In the genomic region with DNA sequence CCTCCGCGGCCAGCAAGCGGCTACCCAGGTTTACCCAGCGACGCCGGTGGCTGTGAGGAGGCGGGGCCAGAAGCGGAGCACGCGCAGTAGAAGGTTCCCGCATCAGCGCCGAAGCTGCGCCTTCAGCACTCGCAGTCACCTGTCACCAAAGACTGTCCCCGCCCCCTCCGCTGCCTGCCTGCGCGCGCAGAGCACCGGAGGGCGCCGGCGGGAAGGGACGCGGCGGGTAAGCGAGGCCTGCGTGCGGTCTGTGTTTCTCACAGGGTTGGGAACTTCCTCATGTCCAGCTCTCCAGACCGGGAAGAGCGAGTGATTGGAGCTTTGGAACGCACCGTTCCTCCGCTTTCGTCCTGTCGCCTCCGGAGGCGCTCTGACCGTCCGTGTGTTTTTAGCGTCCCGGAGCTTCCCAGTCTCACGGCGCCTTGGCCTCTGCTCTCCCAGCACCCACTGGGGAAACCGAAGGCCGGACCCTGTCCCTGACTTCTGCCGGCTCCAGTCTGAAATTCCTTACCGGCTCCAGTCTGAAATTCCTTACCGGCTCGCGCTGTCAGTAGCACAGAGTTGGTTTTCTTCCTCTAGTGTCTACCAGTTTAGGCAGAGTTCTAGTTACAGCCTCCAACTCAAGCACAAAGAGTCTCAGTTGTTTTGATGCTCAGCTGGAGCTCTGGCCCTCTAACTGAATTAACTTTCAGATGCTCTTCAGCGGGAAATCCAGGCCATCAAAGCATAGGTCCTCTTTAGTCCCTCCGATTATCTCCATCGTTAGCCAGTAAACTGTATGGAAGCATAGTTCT, we compare ENCODE assay signal across 1 mouse cellular context.
A peak's percentile ranks its signal among the peaks of the same experiment; 100 is the strongest.
TF ChIP-seq lines count a peak whose summit lies in the region.

TSS of gene Ipp (plus strand) at position 125 of the 794 bp plus-strand sequence.

TF ChIP-seq in CH12.LX, 34 proteins besides CTCF, POLR2A, EP300 and RAD21 (continued from another document):
- TF ChIP-seq RCOR1 (conservative IDR thresholded peaks at IDR 0.05; ENCODE audit: low read depth, low read length) (no peak), PAX5 (IDR thresholded peaks at IDR 0.05; ENCODE audit: low read length) (no peak), ZKSCAN1 (IDR thresholded peaks at IDR 0.05; ENCODE audit: borderline replicate concordance, low read depth, low read length) (no peak), SIN3A (IDR thresholded peaks at IDR 0.05; ENCODE audit: low read length) (peak; percentile 81), ZMIZ1 (IDR thresholded peaks at IDR 0.05; ENCODE audit: low read depth, low read length) (peak; percentile 71), MAX (IDR thresholded peaks at IDR 0.05; ENCODE audit: low read length) (peak; percentile 68), UBTF (IDR thresholded peaks at IDR 0.05; ENCODE audit: low read depth, low read length) (no peak), E2F4 (IDR thresholded peaks at IDR 0.05; ENCODE audit: insufficient replicate concordance, low read depth, low read length) (peak; percentile 94; the same call in 1 of the 2 replicates), JUN (IDR thresholded peaks at IDR 0.05; ENCODE audit: insufficient read depth, low read depth, low read length) (no peak), ELF1 (IDR thresholded peaks at IDR 0.05; ENCODE audit: low read depth, low read length) (peak; percentile 66), MAFK (IDR thresholded peaks at IDR 0.05; ENCODE audit: insufficient replicate concordance, low read length) (no peak), TBP (conservative IDR thresholded peaks at IDR 0.05; ENCODE audit: low read depth, low read length) (0 out of 2 replicates have a peak, but pooled peaks have one; percentile 51), BHLHE40 (IDR thresholded peaks at IDR 0.05; ENCODE audit: low read depth, low read length) (peak; percentile 48; the same call in 1 of the 2 replicates), NELFE (IDR thresholded peaks at IDR 0.05; ENCODE audit: low read depth, low read length) (peak; percentile 98), MEF2A (IDR thresholded peaks at IDR 0.05; ENCODE audit: borderline replicate concordance, low read depth, low read length) (peak; percentile 29; the same call in 1 of the 2 replicates), ZC3H11A (IDR thresholded peaks at IDR 0.05; ENCODE audit: low read depth, low read length) (no peak), TCF12 (IDR thresholded peaks at IDR 0.05; ENCODE audit: low read depth, low read length) (peak; percentile 89), CHD2 (IDR thresholded peaks at IDR 0.05; ENCODE audit: low read length) (no peak), KAT2A (IDR thresholded peaks at IDR 0.05; ENCODE audit: insufficient replicate concordance, low read length) (peak; percentile 76; the same call in 1 of the 2 replicates), MXI1 (IDR thresholded peaks at IDR 0.05; ENCODE audit: low read depth, low read length) (peak; percentile 76), USF1 (IDR thresholded peaks at IDR 0.05; ENCODE audit: low read depth, low read length) (peak; percentile 42; the same call in 1 of the 2 replicates)
